Mouse (Mus musculus) intestine, embryonic 16.5 days (tissue): ENCODE measurements around the gene Thrap3. TPM values are rescaled to one million over a fixed set of nuclear protein-coding genes. Genes with fewer than 3 reads are reported as not detected.

Source experiments
- ATAC-seq: fragments of 200-750 bp; cut with Nextera tagmentation; 2 replicates; pipeline ENCODE4 v1.8.0; 2017; ENCODE audit warnings: moderate TSS enrichment, moderate library complexity
- H3K27ac ChIP-seq: fragments of 300-500 bp; sonication (generic); 2 replicates; pipeline ENCODE4 v1.5.1; 2014; ENCODE audit warnings: mild to moderate bottlenecking, low read length
- H3K27me3 ChIP-seq: fragments of 300-500 bp; sonication (generic); replicated peaks from 2 replicates; pipeline ENCODE4 v1.6.1; 2014; ENCODE audit warnings: low read length, control low read depth, mixed read lengths; ENCODE audit not compliant: control insufficient read depth, insufficient read depth
- H3K36me3 ChIP-seq: fragments of 300-500 bp; sonication (generic); 2 replicates; pipeline ENCODE4 v1.6.1; 2014; ENCODE audit warnings: low read length, control low read depth; ENCODE audit not compliant: control insufficient read depth, insufficient read depth
- H3K4me1 ChIP-seq: fragments of 300-500 bp; sonication (generic); 2 replicates; pipeline ENCODE4 v1.6.1; 2014; ENCODE audit warnings: low read length, control low read depth, mixed read lengths; ENCODE audit not compliant: control insufficient read depth, insufficient read depth
- H3K4me2 ChIP-seq: fragments of 300-500 bp; sonication (generic); 2 replicates; pipeline ENCODE4 v1.6.1; 2014; ENCODE audit warnings: low read depth, low read length, control low read depth
- H3K4me3 ChIP-seq: fragments of 300-500 bp; sonication (generic); 2 replicates; pipeline ENCODE4 v1.5.1; 2014; ENCODE audit warnings: mild to moderate bottlenecking, low read length
- H3K9ac ChIP-seq: fragments of 300-500 bp; sonication (generic); 2 replicates; pipeline ENCODE4 v1.6.1; 2014; ENCODE audit warnings: low read depth, low read length
- H3K9me3 ChIP-seq: fragments of 300-500 bp; sonication (generic); 2 replicates; pipeline ENCODE4 v1.6.1; 2016; ENCODE audit warnings: low read length, control low read depth; ENCODE audit not compliant: control insufficient read depth
- WGBS: fragments of 180-500 bp; shearing (Covaris S2); extraction: QIAGEN DNeasy Blood & Tissue Kit; methylation state at CpG from one replicate; pipeline ENCODE4 v1.1.7; 2014; 5-methylcytosine and 5-hydroxymethylcytosine counted together
- polyA plus RNA-seq: library from polyadenylated mRNA; unstranded; fragments of >200 nt; fragmentation: Nextera tagmentation; extraction: Ambion mirVana; gene quantifications from 2 replicates; pipeline ENCODE4 v1.2.1, GENCODE M21; 2015

Gene Thrap3
- polyA plus RNA-seq, 1 experiment from 2014 or later = 141 TPM

- H3K9ac ChIP-seq = no peak overlapping the region
- 79% methylated on average over 10 of the region's 10 CpGs for WGBS
- no peak overlapping the region for H3K4me3 ChIP-seq
- no peaks in the 10 kb centered on the region for H3K4me1 ChIP-seq
- H3K27ac ChIP-seq = no peak overlapping the region
- peaks cover 11% of the 10 kb centered on the region for H3K36me3 ChIP-seq
- 0 out of 2 replicates have a peak, but pooled peaks cover 5% of the 10 kb centered on the region for H3K9me3 ChIP-seq
- no peak for ATAC-seq
- H3K27me3 ChIP-seq = no peaks in the 10 kb centered on the region
- no peak overlapping the region for H3K4me2 ChIP-seq
Observed at GRCm38 (mm10) chr4:126123309-126124040, 79.1 kb downstream of the Thrap3 start.

- ATAC-seq = no peak
Observed at GRCm38 (mm10) chr4:126120506-126120905, 82.1 kb downstream of the Thrap3 start.

GRCm38 (mm10) chr4:126120052-126120451 lies 82.5 kb downstream of the Thrap3 start:
- Histone ChIP-seq H3K9me3 (0 out of 2 replicates have a peak, but pooled peaks cover 5% of the 10 kb centered on the region), H3K4me2 (no peak overlapping the region), H3K9ac (no peak overlapping the region), H3K27ac (no peak overlapping the region), H3K36me3 (peaks cover 7% of the 10 kb centered on the region), H3K27me3 (no peaks in the 10 kb centered on the region), H3K4me1 (no peaks in the 10 kb centered on the region), H3K4me3 (no peak overlapping the region)
- ATAC-seq = no peak
- WGBS = 88% methylated on average over 5 of the region's 5 CpGs

More at GRCm38 (mm10) chr4:126120506-126120905, 82.1 kb downstream of the Thrap3 start:
- Histone ChIP-seq H3K36me3 (peaks cover 8% of the 10 kb centered on the region), H3K9me3 (0 out of 2 replicates have a peak, but pooled peaks cover 5% of the 10 kb centered on the region), H3K4me1 (no peaks in the 10 kb centered on the region), H3K27ac (no peak overlapping the region), H3K4me2 (no peak overlapping the region), H3K4me3 (no peak overlapping the region), H3K9ac (no peak overlapping the region), H3K27me3 (no peaks in the 10 kb centered on the region)
- 96% methylated on average over 2 of the region's 2 CpGs for WGBS

- Histone ChIP-seq H3K4me1 (no peaks in the 10 kb centered on the region), H3K27ac (no peak overlapping the region), H3K4me3 (no peak overlapping the region), H3K36me3 (peaks cover 7% of the 10 kb centered on the region), H3K9ac (no peak overlapping the region), H3K27me3 (no peaks in the 10 kb centered on the region), H3K4me2 (no peak overlapping the region), H3K9me3 (0 out of 2 replicates have a peak, but pooled peaks cover 5% of the 10 kb centered on the region)
- 76% methylated on average over 1 of the region's 1 CpGs for WGBS
- ATAC-seq = no peak
Observed at GRCm38 (mm10) chr4:126119051-126119450, 83.5 kb downstream of the Thrap3 start.

DNA sequence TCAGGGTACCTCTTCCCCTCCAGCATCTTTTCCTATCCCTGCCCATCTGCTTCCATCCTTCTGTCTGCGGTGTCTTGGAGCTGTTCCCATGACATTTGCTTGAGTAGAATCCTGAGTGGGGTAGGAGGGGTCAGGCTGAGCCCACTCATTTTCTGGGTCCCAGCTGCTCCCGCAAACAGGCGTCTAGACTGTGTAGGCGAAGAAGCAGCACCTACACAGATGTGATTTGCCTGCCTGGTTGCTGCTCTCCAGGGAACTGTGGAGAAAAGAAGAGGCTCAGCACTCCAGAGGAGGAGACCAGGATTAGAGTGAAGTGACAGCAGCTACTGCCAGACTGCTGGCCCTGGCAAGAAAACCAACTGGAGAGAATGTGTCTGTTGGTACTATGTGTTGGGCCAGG lies 83.9 kb downstream of the Thrap3 start:
- Histone ChIP-seq H3K4me2 (no peak overlapping the region), H3K36me3 (peaks cover 7% of the 10 kb centered on the region), H3K9me3 (0 out of 2 replicates have a peak, but pooled peaks cover 5% of the 10 kb centered on the region), H3K27ac (no peak overlapping the region), H3K9ac (no peak overlapping the region), H3K27me3 (no peaks in the 10 kb centered on the region), H3K4me3 (no peak overlapping the region), H3K4me1 (0 out of 2 replicates have a peak, but pooled peaks cover 3% of the 10 kb centered on the region)
- 80% methylated on average over 4 of the region's 4 CpGs for WGBS
- ATAC-seq = no peak

GRCm38 (mm10) chr4:126117116-126117515 lies 85.4 kb downstream of the Thrap3 start:
- no peak overlapping the region for H3K9ac ChIP-seq
- H3K4me3 ChIP-seq = no peak overlapping the region
- ATAC-seq = no peak
- no peak overlapping the region for H3K27ac ChIP-seq
- 0 out of 2 replicates have a peak, but pooled peaks cover 5% of the 10 kb centered on the region for H3K9me3 ChIP-seq
- no peaks in the 10 kb centered on the region for H3K27me3 ChIP-seq
- H3K4me1 ChIP-seq = peaks cover 8% of the 10 kb centered on the region; the same call in 1 of the 2 replicates
- 78% methylated on average over 8 of the region's 8 CpGs for WGBS
- H3K4me2 ChIP-seq = no peak overlapping the region
- peaks cover 5% of the 10 kb centered on the region for H3K36me3 ChIP-seq

GRCm38 (mm10) chr4:126115871-126116521 lies 86.6 kb downstream of the Thrap3 start:
- Histone ChIP-seq H3K9me3 (no peaks in the 10 kb centered on the region), H3K27me3 (no peaks in the 10 kb centered on the region), H3K36me3 (no peaks in the 10 kb centered on the region), H3K4me3 (no peak overlapping the region), H3K4me2 (no peak overlapping the region), H3K4me1 (peaks cover 11% of the 10 kb centered on the region), H3K9ac (no peak overlapping the region), H3K27ac (no peak overlapping the region)
- ATAC-seq = no peak
- WGBS = 70% methylated on average over 6 of the region's 6 CpGs

DNA sequence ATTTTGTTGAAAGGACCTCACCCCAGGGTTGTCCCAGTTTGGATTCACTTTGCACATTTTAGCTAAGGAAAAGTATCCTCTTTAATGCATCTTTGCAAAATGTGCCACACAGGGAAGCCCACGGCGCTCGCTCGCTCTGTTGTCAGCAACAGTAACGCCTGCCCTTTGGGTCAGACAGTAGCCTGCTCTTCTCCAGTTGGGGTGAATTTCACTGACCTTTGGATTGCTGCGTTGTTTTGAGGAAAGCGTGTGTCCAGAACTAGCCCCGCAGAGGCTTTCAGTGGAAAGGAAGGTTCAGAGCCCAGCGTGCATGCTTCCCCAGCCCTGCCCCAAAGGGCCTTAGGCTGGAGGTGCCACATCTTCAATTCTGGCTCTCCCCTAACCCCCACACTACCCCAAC lies 87.1 kb downstream of the Thrap3 start:
- no peak overlapping the region for H3K9ac ChIP-seq
- H3K27ac ChIP-seq = no peak overlapping the region
- H3K4me3 ChIP-seq = no peak overlapping the region
- 87% methylated on average over 9 of the region's 9 CpGs for WGBS
- H3K9me3 ChIP-seq = no peaks in the 10 kb centered on the region
- ATAC-seq = no peak
- peaks cover 17% of the 10 kb centered on the region for H3K4me1 ChIP-seq
- no peaks in the 10 kb centered on the region for H3K36me3 ChIP-seq
- H3K27me3 ChIP-seq = no peaks in the 10 kb centered on the region
- H3K4me2 ChIP-seq = no peak overlapping the region
